Mouse (Mus musculus) skeletal muscle tissue, postnatal 0 days (tissue): ENCODE results near the gene Gm4763. TPM values are rescaled to one million over a fixed set of nuclear protein-coding genes. Genes with fewer than 3 reads are reported as not detected.

Experiments
- polyA plus RNA-seq: library from polyadenylated mRNA; unstranded; fragments of >200 nt; fragmentation: Nextera tagmentation; extraction: Ambion mirVana; gene quantifications from 2 replicates; pipeline ENCODE4 v1.2.1, GENCODE M21; 2015

The Gm4763 gene
- not detected in 2 replicates for polyA plus RNA-seq

DNA sequence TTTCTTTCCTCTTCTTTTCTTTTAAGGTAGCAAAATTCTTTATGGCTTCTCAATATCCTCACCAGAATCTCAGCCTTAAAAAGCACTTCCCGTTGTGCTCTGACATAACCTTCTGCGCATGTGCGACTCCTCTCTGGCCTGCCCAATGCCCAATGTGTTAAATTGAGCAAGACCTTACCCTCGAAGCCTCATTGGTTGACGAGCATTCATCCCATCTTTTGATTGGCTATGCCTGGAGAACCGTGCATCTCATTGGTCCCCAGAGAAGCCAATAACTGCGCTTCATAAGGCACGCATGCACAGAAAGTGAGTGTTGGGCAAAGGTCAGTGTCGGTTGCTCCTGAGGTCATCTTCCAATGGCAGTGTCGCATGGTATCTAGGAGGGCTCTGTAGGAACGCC, at the start of gene Gm4763:
Gm4763 (minus strand) TSS at position 101 of the 400 bp plus-strand sequence.

GRCm38 (mm10) chr7:24760211-24760610, 33.5 kb upstream of the Gm4763 start, which contains the start of gene Cd177:
TSS of gene Cd177 (minus strand) at chr7:24760311.

GRCm38 (mm10) chr7:24708832-24709292, 17.8 kb downstream of the Gm4763 start, which contains the start of gene BC049730:
TSS of gene BC049730 (plus strand) at chr7:24709242.

DNA sequence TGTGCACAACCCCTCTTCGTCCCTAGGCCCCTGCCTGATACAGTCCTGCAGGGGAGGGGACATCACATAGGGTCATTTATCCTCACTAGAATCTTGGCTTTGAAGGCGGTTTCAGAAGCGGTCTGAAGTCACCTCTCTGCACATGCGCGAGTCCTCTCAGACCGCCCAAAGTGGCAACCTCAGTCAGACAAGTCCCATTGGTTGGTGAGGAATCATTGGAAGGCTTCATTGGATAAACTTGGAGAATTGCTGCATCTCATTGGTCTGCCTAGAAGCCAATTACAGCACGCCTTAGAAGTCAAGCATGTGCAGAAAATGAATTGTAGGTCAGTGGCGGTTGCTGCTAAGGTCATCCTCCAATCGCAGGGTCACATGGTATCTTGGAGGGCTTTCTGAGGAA, 50.1 kb downstream of the Gm4763 start, which contains the start of gene Tex101:
Tex101 (minus strand) TSS at position 101 of the 400 bp plus-strand sequence.

Other genes starting within 250 kb of the Gm4763 start
- 3.8 and 6.0 TPM in 2 replicates for gene Cadm4, start 244.9 kb downstream of the Gm4763 start, polyA plus RNA-seq
- gene Zfp428, start 219.9 kb downstream of the Gm4763 start, polyA plus RNA-seq = 23.6 and 25.5 TPM in 2 replicates
- 0.15 TPM in 1 of 2 replicates, not detected in the other for gene AC161166.1, start 214.5 kb downstream of the Gm4763 start, polyA plus RNA-seq
- gene Irgq, start 196.2 kb downstream of the Gm4763 start, polyA plus RNA-seq = 5.3 and 6.0 TPM in 2 replicates
- 0.84 TPM in 1 of 2 replicates, not detected in the other for gene Pinlyp, start 180.8 kb downstream of the Gm4763 start, polyA plus RNA-seq
- 37.4 and 39.0 TPM in 2 replicates for gene Xrcc1, start 180.6 kb downstream of the Gm4763 start, polyA plus RNA-seq
- 13.9 and 14.9 TPM in 2 replicates for gene Ethe1, start 139.4 kb downstream of the Gm4763 start, polyA plus RNA-seq
- 2.4 TPM in 2 replicates for gene Zfp575, start 139.3 kb downstream of the Gm4763 start, polyA plus RNA-seq
- 0.10 and 0.11 TPM in 2 replicates for gene Phldb3, start 116.1 kb downstream of the Gm4763 start, polyA plus RNA-seq
- gene Lypd3, start 90.4 kb downstream of the Gm4763 start, polyA plus RNA-seq = 7.7 TPM in 1 of 2 replicates, not detected in the other
- gene Tex101, start 50.2 kb downstream of the Gm4763 start, polyA plus RNA-seq = not detected in 2 replicates
- not detected in 2 replicates for gene BC049730, start 17.7 kb downstream of the Gm4763 start, polyA plus RNA-seq
- gene Cd177, start 33.4 kb upstream of the Gm4763 start, polyA plus RNA-seq = 0.05 and 0.07 TPM in 2 replicates
- gene Ceacam10, start 50.3 kb upstream of the Gm4763 start, polyA plus RNA-seq = not detected in 2 replicates
- gene Gm9844, start 135.3 kb upstream of the Gm4763 start, polyA plus RNA-seq = 7.4 and 9.8 TPM in 2 replicates
- gene Lypd4, start 143.0 kb upstream of the Gm4763 start, polyA plus RNA-seq = not detected in 2 replicates
- gene Dmrtc2, start 143.1 kb upstream of the Gm4763 start, polyA plus RNA-seq = not detected in 2 replicates
- gene Rps19, start 157.5 kb upstream of the Gm4763 start, polyA plus RNA-seq = 1,449 and 1,636 TPM in 2 replicates
- gene Cd79a, start 170.5 kb upstream of the Gm4763 start, polyA plus RNA-seq = 0.29 and 0.58 TPM in 2 replicates
- 39.1 and 44.5 TPM in 2 replicates for gene Arhgef1, start 176.0 kb upstream of the Gm4763 start, polyA plus RNA-seq
- not detected in 2 replicates for gene Gm4881, start 217.6 kb upstream of the Gm4763 start, polyA plus RNA-seq
- gene Rabac1, start 245.8 kb upstream of the Gm4763 start, polyA plus RNA-seq = 237 and 250 TPM in 2 replicates